Mouse (Mus musculus): Measurements from ENCODE around the gene Tas2r138. TPM values are rescaled to one million over a fixed set of nuclear protein-coding genes. Genes with fewer than 3 reads are reported as not detected.

Gene Tas2r138
- not detected for total RNA-seq (2023)

GRCm38 (mm10) chr6:40613260-40613852 lies at the start of gene Tas2r138:
TSS of gene Tas2r138 (minus strand) at chr6:40613310.

GRCm38 (mm10) chr6:40628406-40629000 lies 15.4 kb upstream of the Tas2r138 start, which contains the start of gene Mgam:
TSS of gene Mgam (plus strand) at chr6:40628831.

GRCm38 (mm10) chr6:40585645-40586044 lies 27.5 kb downstream of the Tas2r138 start, which contains the start of gene Clec5a:
TSS of gene Clec5a (minus strand) at chr6:40585821.

GRCm38 (mm10) chr6:40569187-40569586 lies 43.9 kb downstream of the Tas2r138 start, which contains the start of gene Olfr460:
TSS of gene Olfr460 (plus strand) at chr6:40569487.

Other genes with a start within 250 kb of the Tas2r138 start
- gene E330009J07Rik, start 177.2 kb downstream of the Tas2r138 start, total RNA-seq (2023): 24.5 TPM
- gene Wee2, start 174.2 kb downstream of the Tas2r138 start, total RNA-seq (2023): not detected
- 53.6 TPM for gene Ssbp1, start 142.0 kb downstream of the Tas2r138 start, total RNA-seq (2023)
- gene Tas2r137, start 122.1 kb downstream of the Tas2r138 start, total RNA-seq (2023): not detected
- not detected for gene Tas2r108, start 119.8 kb downstream of the Tas2r138 start, total RNA-seq (2023)
- gene Prss37, start 93.8 kb downstream of the Tas2r138 start, total RNA-seq (2023): not detected
- not detected for gene Olfr461, start 58.3 kb downstream of the Tas2r138 start, total RNA-seq (2023)
- gene Olfr460, start 43.8 kb downstream of the Tas2r138 start, total RNA-seq (2023): not detected
- gene Clec5a, start 27.5 kb downstream of the Tas2r138 start, total RNA-seq (2023): not detected
- gene Mgam, start 15.5 kb upstream of the Tas2r138 start, total RNA-seq (2023): 0.21 TPM

Measured in CD8-positive naive resting alpha-beta T cell, adult 57 days (primary cell).